Mouse (Mus musculus) olfactory bulb, adult 2 months (tissue): ENCODE data around the gene Mmaa.

Experiments used
- CTCF ChIP-seq: fragments of 200-500 bp; IDR thresholded peaks from 2 replicates; pipeline ENCODE4 v1.5.1; 2012; ENCODE audit warnings: low read depth, mild to moderate bottlenecking, low read length, moderate library complexity; ENCODE audit not compliant: insufficient read depth
- POLR2A ChIP-seq: fragments of 200-500 bp; IDR thresholded peaks from 2 replicates; pipeline ENCODE4 v1.6.1; 2012; ENCODE audit warnings: mild to moderate bottlenecking, low read depth, low read length, moderate library complexity; ENCODE audit not compliant: insufficient read depth

GRCm38 (mm10) chr8:79331571-79331970 lies 36.8 kb upstream of the Mmaa start:
- TF ChIP-seq POLR2A (no peak), CTCF (no peak)
